Mouse (Mus musculus) cortical plate, adult 2 months (tissue): ENCODE measurements at regions not wholly inside any gene's neighbourhood (a gene's known extent, or its start where the extent isn't known, plus 50 kb on each side); places are given as distances from the start of the nearest gene placed in this dataset.

Experiments
- CTCF ChIP-seq: fragments of 200-500 bp; IDR thresholded peaks from 2 replicates; pipeline ENCODE4 v1.5.1; 2011; ENCODE audit warnings: mild to moderate bottlenecking, control low read depth, low read length; ENCODE audit not compliant: insufficient read depth; ENCODE audit errors: extremely low read depth
- POLR2A ChIP-seq: fragments of 200-500 bp; IDR thresholded peaks from 2 replicates; pipeline ENCODE4 v1.6.1; 2011; ENCODE audit warnings: mild to moderate bottlenecking, low read length, control low read depth; ENCODE audit not compliant: insufficient read depth; ENCODE audit errors: extremely low read depth

DNA sequence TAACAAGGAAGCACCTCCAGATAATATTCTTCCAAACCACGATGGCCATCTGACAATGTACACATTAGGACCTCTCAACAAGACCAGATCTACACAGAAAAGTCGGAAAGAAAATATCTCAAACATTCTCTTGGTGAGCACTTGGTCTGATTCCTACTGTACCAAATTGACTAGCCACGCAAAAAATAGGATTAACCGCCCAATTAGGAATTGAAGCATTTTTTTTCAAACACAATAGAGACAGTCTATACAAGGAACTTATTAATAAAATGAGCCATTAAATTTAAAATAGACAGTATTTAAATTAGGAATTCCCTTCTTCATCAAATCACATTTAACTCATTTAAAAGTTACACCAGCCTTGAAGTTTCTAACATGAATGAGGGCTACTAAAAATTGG is 655.0 kb downstream of the Car8 start:
- no peak for TF ChIP-seq CTCF
- TF ChIP-seq POLR2A, result no peak
